Mouse (Mus musculus): ENCODE results near the gene Rora. TPM values are rescaled to one million over a fixed set of nuclear protein-coding genes. Genes with fewer than 3 reads are reported as not detected.
A peak's percentile ranks its signal among the peaks of the same experiment; 100 is the strongest.

The Rora gene
- total and polyA plus RNA-seq, 2 experiments: 11.3 to 30.8 TPM

- Histone ChIP-seq H3K4me1 (ENCODE audit: control insufficient read depth, insufficient read depth, low read length) (no peaks in the 10 kb centered on the region), H3K36me3 (ENCODE audit: control insufficient read depth, insufficient read depth, low read length) (no peaks in the 10 kb centered on the region), H3K9ac (ENCODE audit: low read depth, low read length) (no peak overlapping the region), H3K79me2 (ENCODE audit: control insufficient read depth, insufficient read depth, low read length) (no peaks in the 10 kb centered on the region), H3K27ac (replicated peaks; ENCODE audit: insufficient read depth, low read depth, low read length) (no peak overlapping the region), H3K4me3 (ENCODE audit: insufficient read depth, low read depth, low read length) (no peak overlapping the region), H3K27me3 (ENCODE audit: control insufficient read depth, insufficient read depth, low read length) (no peaks in the 10 kb centered on the region)
- no peak for DNase-seq (ENCODE audit: extremely low read depth, low read depth, low spot score)
- TF ChIP-seq CTCF (IDR thresholded peaks at IDR 0.05; ENCODE audit: low read depth, low read length): peak; percentile 11; the same call in 1 of the 2 replicates
- no peak for TF ChIP-seq POLR2A (IDR thresholded peaks at IDR 0.05; ENCODE audit: extremely low read depth, insufficient read depth, low read length)
- 85% methylated on average over 1 of the region's 1 CpGs for WGBS
Observed at GRCm38 (mm10) chr9:68765595-68765994, 112.0 kb downstream of the Rora start.

- H3K27me3 ChIP-seq (ENCODE audit: control insufficient read depth, insufficient read depth, low read length): no peaks in the 10 kb centered on the region
- no peaks in the 10 kb centered on the region for H3K36me3 ChIP-seq (ENCODE audit: control insufficient read depth, insufficient read depth, low read length)
- H3K27ac ChIP-seq (replicated peaks; ENCODE audit: insufficient read depth, low read depth, low read length): no peak overlapping the region
- 17% methylated on average over 1 of the region's 1 CpGs for WGBS
- no peak overlapping the region for H3K9ac ChIP-seq (ENCODE audit: low read depth, low read length)
- no peak for DNase-seq (ENCODE audit: extremely low read depth, low read depth, low spot score)
- H3K4me3 ChIP-seq (ENCODE audit: insufficient read depth, low read depth, low read length): no peak overlapping the region
- H3K79me2 ChIP-seq (ENCODE audit: control insufficient read depth, insufficient read depth, low read length): no peaks in the 10 kb centered on the region
- H3K4me1 ChIP-seq (ENCODE audit: control insufficient read depth, insufficient read depth, low read length): no peaks in the 10 kb centered on the region
- TF ChIP-seq POLR2A (IDR thresholded peaks at IDR 0.05; ENCODE audit: extremely low read depth, insufficient read depth, low read length) (no peak), CTCF (IDR thresholded peaks at IDR 0.05; ENCODE audit: low read depth, low read length) (no peak)
Observed at GRCm38 (mm10) chr9:68769638-68770037, 116.1 kb downstream of the Rora start.

- H3K4me3 ChIP-seq (ENCODE audit: insufficient read depth, low read depth, low read length): no peak overlapping the region
- 93% methylated on average over 3 of the region's 3 CpGs for WGBS
- no peaks in the 10 kb centered on the region for H3K79me2 ChIP-seq (ENCODE audit: control insufficient read depth, insufficient read depth, low read length)
- DNase-seq (ENCODE audit: extremely low read depth, low read depth, low spot score): no peak
- no peak overlapping the region for H3K9ac ChIP-seq (ENCODE audit: low read depth, low read length)
- H3K36me3 ChIP-seq (ENCODE audit: control insufficient read depth, insufficient read depth, low read length): no peaks in the 10 kb centered on the region
- H3K4me1 ChIP-seq (ENCODE audit: control insufficient read depth, insufficient read depth, low read length): no peaks in the 10 kb centered on the region
- no peaks in the 10 kb centered on the region for H3K27me3 ChIP-seq (ENCODE audit: control insufficient read depth, insufficient read depth, low read length)
- no peak for TF ChIP-seq POLR2A (IDR thresholded peaks at IDR 0.05; ENCODE audit: extremely low read depth, insufficient read depth, low read length)
- TF ChIP-seq CTCF (IDR thresholded peaks at IDR 0.05; ENCODE audit: low read depth, low read length): no peak
- no peak overlapping the region for H3K27ac ChIP-seq (replicated peaks; ENCODE audit: insufficient read depth, low read depth, low read length)
Observed at GRCm38 (mm10) chr9:68771383-68771782, 117.8 kb downstream of the Rora start.

- H3K79me2 ChIP-seq (ENCODE audit: control insufficient read depth, insufficient read depth, low read length): no peaks in the 10 kb centered on the region
- no peaks in the 10 kb centered on the region for H3K36me3 ChIP-seq (ENCODE audit: control insufficient read depth, insufficient read depth, low read length)
- H3K9ac ChIP-seq (ENCODE audit: low read depth, low read length): no peak overlapping the region
- no peak overlapping the region for H3K4me3 ChIP-seq (ENCODE audit: insufficient read depth, low read depth, low read length)
- 89% methylated on average over 3 of the region's 3 CpGs for WGBS
- no peaks in the 10 kb centered on the region for H3K27me3 ChIP-seq (ENCODE audit: control insufficient read depth, insufficient read depth, low read length)
- no peaks in the 10 kb centered on the region for H3K4me1 ChIP-seq (ENCODE audit: control insufficient read depth, insufficient read depth, low read length)
- TF ChIP-seq CTCF (IDR thresholded peaks at IDR 0.05; ENCODE audit: low read depth, low read length): no peak
- TF ChIP-seq POLR2A (IDR thresholded peaks at IDR 0.05; ENCODE audit: extremely low read depth, insufficient read depth, low read length): no peak
- DNase-seq (ENCODE audit: extremely low read depth, low read depth, low spot score): no peak
- H3K27ac ChIP-seq (replicated peaks; ENCODE audit: insufficient read depth, low read depth, low read length): no peak overlapping the region
Observed at GRCm38 (mm10) chr9:68773770-68774169, 120.2 kb downstream of the Rora start.

GRCm38 (mm10) chr9:68782011-68782410 lies 128.4 kb downstream of the Rora start:
- 71% methylated on average over 8 of the region's 8 CpGs for WGBS

GRCm38 (mm10) chr9:68782604-68783003 lies 129.0 kb downstream of the Rora start:
- 87% methylated on average over 5 of the region's 5 CpGs for WGBS
- H3K36me3 ChIP-seq (ENCODE audit: control insufficient read depth, insufficient read depth, low read length): no peaks in the 10 kb centered on the region

More at GRCm38 (mm10) chr9:68782011-68782410, 128.4 kb downstream of the Rora start:
- no peaks in the 10 kb centered on the region for H3K36me3 ChIP-seq (ENCODE audit: control insufficient read depth, insufficient read depth, low read length)
- no peak overlapping the region for H3K27ac ChIP-seq (replicated peaks; ENCODE audit: insufficient read depth, low read depth, low read length)
- TF ChIP-seq POLR2A (IDR thresholded peaks at IDR 0.05; ENCODE audit: extremely low read depth, insufficient read depth, low read length): no peak
- TF ChIP-seq CTCF (IDR thresholded peaks at IDR 0.05; ENCODE audit: low read depth, low read length): no peak
- no peak overlapping the region for H3K9ac ChIP-seq (ENCODE audit: low read depth, low read length)
- 0 out of 2 replicates have a peak, but pooled peaks cover 1% of the 10 kb centered on the region for H3K4me1 ChIP-seq (ENCODE audit: control insufficient read depth, insufficient read depth, low read length)
- no peak for DNase-seq (ENCODE audit: extremely low read depth, low read depth, low spot score)
- no peaks in the 10 kb centered on the region for H3K79me2 ChIP-seq (ENCODE audit: control insufficient read depth, insufficient read depth, low read length)
- no peak overlapping the region for H3K4me3 ChIP-seq (ENCODE audit: insufficient read depth, low read depth, low read length)
- no peaks in the 10 kb centered on the region for H3K27me3 ChIP-seq (ENCODE audit: control insufficient read depth, insufficient read depth, low read length)

More at GRCm38 (mm10) chr9:68782604-68783003, 129.0 kb downstream of the Rora start:
- Histone ChIP-seq H3K27ac (replicated peaks; ENCODE audit: insufficient read depth, low read depth, low read length) (no peak overlapping the region), H3K4me1 (ENCODE audit: control insufficient read depth, insufficient read depth, low read length) (0 out of 2 replicates have a peak, but pooled peaks cover 1% of the 10 kb centered on the region), H3K9ac (ENCODE audit: low read depth, low read length) (no peak overlapping the region), H3K4me3 (ENCODE audit: insufficient read depth, low read depth, low read length) (no peak overlapping the region), H3K79me2 (ENCODE audit: control insufficient read depth, insufficient read depth, low read length) (no peaks in the 10 kb centered on the region), H3K27me3 (ENCODE audit: control insufficient read depth, insufficient read depth, low read length) (no peaks in the 10 kb centered on the region)
- TF ChIP-seq POLR2A (IDR thresholded peaks at IDR 0.05; ENCODE audit: extremely low read depth, insufficient read depth, low read length): no peak
- TF ChIP-seq CTCF (IDR thresholded peaks at IDR 0.05; ENCODE audit: low read depth, low read length): no peak
- DNase-seq (ENCODE audit: extremely low read depth, low read depth, low spot score): no peak
